Comparison of ENCODE assay signal across 14 mouse cellular contexts in genomic region chr3:139867499-139867898, GRCm38 (mm10).
"Had no signal": no experiment of that assay in that cellular context is flagged by ENCODE, and none has a peak within 500 bp of the region (broad histone marks: within the 10 kb centered on the region; RNA-seq: fewer than 3 reads in every experiment).

No protein-coding gene starts in this region.

- H3K27me3 ChIP-seq: limb, embryonic 12.5 days; liver, embryonic 13.5 days; lung, embryonic 15.5 days; megakaryocyte, embryonic 14.5 days; midbrain, embryonic 15.5 days; neural tube, embryonic 12.5 days had no signal

- ATAC-seq: liver, postnatal 0 days; midbrain, embryonic 15.5 days had no signal

- H3K4me3 ChIP-seq: limb, embryonic 12.5 days; liver, embryonic 13.5 days; lung, embryonic 15.5 days; megakaryocyte, embryonic 14.5 days; midbrain, embryonic 15.5 days; neural tube, embryonic 12.5 days had no signal

- DNase-seq: kidney, adult 11 months; kidney, adult 9 months; kidney, postnatal 14 days; liver; liver, embryonic 13.5 days; liver, postnatal 0 days; thymus, adult 18-20 months; thymus, postnatal 25 days had no signal

- H3K9ac ChIP-seq: limb, embryonic 12.5 days; liver, embryonic 13.5 days; liver, postnatal 0 days; lung, embryonic 15.5 days; midbrain, embryonic 15.5 days; neural tube, embryonic 12.5 days had no signal

- H3K36me3 ChIP-seq: limb, embryonic 12.5 days; liver, embryonic 13.5 days; lung, embryonic 15.5 days; midbrain, embryonic 15.5 days; neural tube, embryonic 12.5 days had no signal

- H3K4me1 ChIP-seq: liver, embryonic 13.5 days; lung, embryonic 15.5 days; megakaryocyte, embryonic 14.5 days; midbrain, embryonic 15.5 days; neural tube, embryonic 12.5 days had no signal

- H3K4me2 ChIP-seq: limb, embryonic 12.5 days; liver, embryonic 13.5 days; lung, embryonic 15.5 days; midbrain, embryonic 11.5 days; midbrain, embryonic 15.5 days; neural tube, embryonic 12.5 days had no signal

- H3K27ac ChIP-seq: limb, embryonic 12.5 days; liver, embryonic 13.5 days; lung, embryonic 15.5 days; midbrain, embryonic 15.5 days; neural tube, embryonic 12.5 days had no signal

- H3K9me3 ChIP-seq: limb, embryonic 12.5 days; liver, embryonic 13.5 days; lung, embryonic 15.5 days; megakaryocyte, embryonic 14.5 days; midbrain, embryonic 15.5 days; neural tube, embryonic 12.5 days had no signal
